Mouse (Mus musculus) activated CD4-positive, CD25-positive, alpha-beta regulatory T cell, adult 4 months (primary cell): ENCODE data around the gene Siva1. TPM values are rescaled to one million over a fixed set of nuclear protein-coding genes. Genes with fewer than 3 reads are reported as not detected.

Experiments used
- ATAC-seq: one replicate; pipeline ENCODE4 v1.8.0; 2017
- polyA plus RNA-seq, 2 experiments: library from polyadenylated mRNA; unstranded; fragments of 100-300 nt; shearing (Covaris generic); gene quantifications; one replicate each; pipeline ENCODE4 v1.2.1; 2017

Gene Siva1
- polyA plus RNA-seq, 2 experiments from 2014 or later, result 38.7 to 44.6 TPM

- peak; percentile 45 for ATAC-seq
These were observed 34.8 kb downstream of the Siva1 start for GRCm38 (mm10) chr12:112679027-112679996.

DNA sequence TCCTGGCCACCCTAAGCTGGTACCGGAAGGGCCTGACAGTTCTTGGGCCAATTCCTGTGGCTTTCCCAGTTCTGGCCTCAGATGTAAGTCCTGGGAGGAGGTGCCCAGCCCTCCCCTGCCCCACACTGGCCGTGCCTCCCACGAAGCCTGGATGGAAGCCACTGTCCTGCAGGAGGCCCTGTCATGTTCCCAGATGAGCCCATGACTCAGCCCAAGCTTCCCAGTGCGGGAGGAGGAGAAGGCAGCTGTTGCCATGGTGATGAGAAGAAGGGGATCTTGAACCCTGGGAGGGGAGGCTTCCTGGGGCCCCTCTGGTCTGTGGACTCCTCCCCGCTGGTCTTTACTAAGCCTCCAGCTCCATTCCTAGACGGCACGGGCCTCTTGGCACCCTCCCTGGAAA lies 38.9 kb downstream of the Siva1 start:
- no peak for ATAC-seq

- peak; percentile 17 for ATAC-seq
These were observed 44.0 kb downstream of the Siva1 start for GRCm38 (mm10) chr12:112688458-112688857.

DNA sequence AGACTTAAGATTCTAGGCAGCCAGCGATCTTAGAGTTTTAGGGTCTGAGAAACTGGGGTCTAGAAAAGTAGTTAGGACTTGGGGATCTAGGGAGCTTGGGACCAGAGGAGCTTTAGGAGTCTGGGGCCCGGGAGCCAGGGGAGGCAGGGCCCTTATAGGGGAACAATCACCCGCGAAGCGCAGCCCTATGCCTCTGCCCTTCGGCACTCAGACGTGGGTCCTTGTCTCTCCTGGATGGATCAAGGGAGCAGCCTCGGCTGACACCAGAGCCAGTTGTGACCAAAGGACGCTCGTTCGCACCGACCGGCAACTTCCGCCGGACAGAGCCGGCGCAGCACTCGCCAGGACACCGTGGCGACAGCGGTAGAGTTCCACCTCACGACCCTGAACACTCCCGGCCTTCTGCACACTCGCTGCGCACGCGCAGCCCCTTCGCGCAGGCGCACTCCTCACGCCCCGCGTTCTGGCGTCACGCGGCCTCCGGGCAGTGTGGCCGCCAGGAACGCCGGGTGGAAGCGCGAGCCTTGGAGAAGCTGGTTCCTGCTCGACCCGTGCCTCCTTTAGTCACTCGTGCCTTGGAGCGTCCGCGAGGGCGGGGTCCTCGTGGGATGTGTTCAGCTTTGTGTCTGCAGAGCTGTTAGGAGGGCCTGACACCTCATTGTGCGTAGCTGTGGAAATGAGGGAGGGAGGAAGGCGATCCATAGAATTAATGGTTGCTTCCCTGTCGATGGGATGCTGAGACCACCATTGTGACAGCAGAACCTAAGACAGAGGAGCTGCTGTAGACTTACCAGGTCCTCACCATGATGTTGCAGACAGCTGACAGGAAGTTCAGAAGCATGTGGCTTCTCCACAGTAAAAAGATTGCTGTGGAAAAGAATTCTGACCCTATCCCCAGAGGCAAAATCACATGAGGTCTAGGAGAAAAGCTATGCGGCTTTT lies 49.0 kb downstream of the Siva1 start:
- ATAC-seq, result peak; percentile 76

- ATAC-seq, result peak; percentile 26
These were observed 49.6 kb downstream of the Siva1 start for GRCm38 (mm10) chr12:112694127-112694475.

DNA sequence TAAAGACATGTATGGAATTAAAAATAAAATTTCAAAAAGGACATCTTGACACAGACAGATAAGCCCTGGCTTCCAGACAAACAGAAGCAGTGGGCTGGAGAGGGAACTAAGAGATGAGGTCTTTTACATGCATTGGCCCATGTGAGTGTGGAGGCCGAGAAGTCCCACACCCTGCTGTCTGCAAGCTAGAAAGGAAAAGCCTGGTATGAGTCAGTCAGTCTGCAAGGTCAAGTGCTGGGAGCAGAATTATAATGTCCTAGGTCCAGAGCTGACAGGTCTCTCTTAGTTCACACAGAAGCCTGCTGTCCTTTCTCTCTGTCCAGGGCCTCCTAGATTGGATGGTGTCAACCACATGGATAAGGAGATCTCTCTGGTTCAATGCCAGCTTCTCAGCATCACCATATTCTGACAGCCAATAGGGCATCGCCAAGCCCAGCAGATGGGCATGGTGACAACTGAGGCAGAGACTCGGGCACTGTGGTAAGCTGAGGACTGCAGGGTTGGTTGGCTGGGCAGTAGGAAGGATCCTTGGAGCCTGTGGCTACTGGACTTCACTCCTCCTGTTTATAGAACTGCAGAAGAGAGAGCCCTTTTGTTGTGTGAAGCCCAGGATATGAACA lies 52.4 kb downstream of the Siva1 start:
- ATAC-seq, result no peak

Other genes starting within 250 kb of the Siva1 start
- not detected for gene A530016L24Rik, start 155.2 kb upstream of the Siva1 start, polyA plus RNA-seq
- gene Tmem179, start 127.9 kb upstream of the Siva1 start, polyA plus RNA-seq, result not detected
- 10 to 100 TPM in 1 of 2 experiments, 1 to 10 TPM in 1; 9.9 to 11.0 TPM for gene Inf2, start 55.9 kb upstream of the Siva1 start, polyA plus RNA-seq
- 1 to 10 TPM in 1 of 2 experiments, under 1 TPM in 1; 0.86 to 1.3 TPM for gene Adssl1, start 24.6 kb upstream of the Siva1 start, polyA plus RNA-seq
- 10 to 100 TPM; 17.3 to 23.5 TPM for gene Akt1, start 30.2 kb downstream of the Siva1 start, polyA plus RNA-seq
- 1 to 10 TPM; 2.2 to 2.6 TPM for gene Zbtb42, start 34.1 kb downstream of the Siva1 start, polyA plus RNA-seq
- 1 to 10 TPM; 2.3 to 2.5 TPM for gene Cep170b, start 75.8 kb downstream of the Siva1 start, polyA plus RNA-seq
- 1 to 10 TPM in 1 of 2 experiments, under 1 TPM in 1; 0.50 to 4.7 TPM for gene Pld4, start 116.0 kb downstream of the Siva1 start, polyA plus RNA-seq
- gene Ahnak2, start 158.0 kb downstream of the Siva1 start, polyA plus RNA-seq, result not detected
- under 1 TPM in 1 of 2 experiments, not detected in 1; 0.24 TPM for gene Clba1, start 164.3 kb downstream of the Siva1 start, polyA plus RNA-seq
- gene Cdca4, start 184.7 kb downstream of the Siva1 start, polyA plus RNA-seq, result 10 to 100 TPM; 63.6 to 87.5 TPM
- gene Gpr132, start 223.5 kb downstream of the Siva1 start, polyA plus RNA-seq, result 10 to 100 TPM; 65.9 to 77.3 TPM